Mouse (Mus musculus) layer of hippocampus, adult 11-12 months (tissue): ENCODE data around the gene Dctn3.
A peak's percentile ranks its signal among the peaks of the same experiment; 100 is the strongest.
"Not testable (repeated sequence)": the region's sequence is repeated elsewhere in the genome, so short reads cannot be mapped to it uniquely, and the experiment has no call there.

Source experiments
- DNase-seq: peaks from one replicate; pipeline ENCODE4 v3.0.0; 2022; ENCODE audit warnings: low spot score

The Dctn3 gene

DNA sequence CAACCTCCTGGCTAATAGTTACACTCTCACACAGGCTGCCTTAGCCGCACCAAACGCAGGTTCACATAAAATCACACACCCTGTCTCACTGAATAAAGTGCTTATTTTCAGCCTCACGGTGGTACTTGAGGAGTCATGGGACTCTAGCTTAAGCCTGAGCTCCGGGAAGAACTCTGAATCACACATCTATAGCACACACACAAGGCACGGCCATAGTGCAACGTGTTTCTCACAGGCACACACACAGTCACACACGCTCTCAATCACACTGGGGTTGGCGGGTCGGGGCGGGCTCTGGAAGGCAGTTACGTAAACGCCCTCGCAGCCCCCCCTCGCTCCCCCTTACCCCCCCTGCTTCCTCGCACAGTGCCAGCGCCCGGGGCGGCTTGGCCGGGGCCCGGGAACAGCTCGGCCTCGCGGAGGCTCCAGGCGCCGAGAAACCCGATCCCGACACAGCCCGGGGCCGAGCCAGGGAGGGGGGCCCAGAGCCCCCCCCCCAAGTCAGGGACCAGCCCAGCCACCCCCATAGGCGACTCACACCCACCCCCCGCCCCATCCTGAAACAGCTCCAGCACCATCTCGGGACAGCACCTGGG lies 24.5 kb downstream of the Dctn3 start:
- DNase-seq = not testable (repeated sequence)

- peak; percentile 86 for DNase-seq
These were observed 25.8 kb downstream of the Dctn3 start, which contains the start of gene Cntfr for GRCm38 (mm10) chr4:41696930-41697841. TSS of gene Cntfr (minus strand) at chr4:41697089.

- not testable (repeated sequence) for DNase-seq
These were observed 26.5 kb downstream of the Dctn3 start for GRCm38 (mm10) chr4:41696452-41696851.

GRCm38 (mm10) chr4:41695800-41696199 lies 27.2 kb downstream of the Dctn3 start:
- DNase-seq = not testable (repeated sequence)

DNA sequence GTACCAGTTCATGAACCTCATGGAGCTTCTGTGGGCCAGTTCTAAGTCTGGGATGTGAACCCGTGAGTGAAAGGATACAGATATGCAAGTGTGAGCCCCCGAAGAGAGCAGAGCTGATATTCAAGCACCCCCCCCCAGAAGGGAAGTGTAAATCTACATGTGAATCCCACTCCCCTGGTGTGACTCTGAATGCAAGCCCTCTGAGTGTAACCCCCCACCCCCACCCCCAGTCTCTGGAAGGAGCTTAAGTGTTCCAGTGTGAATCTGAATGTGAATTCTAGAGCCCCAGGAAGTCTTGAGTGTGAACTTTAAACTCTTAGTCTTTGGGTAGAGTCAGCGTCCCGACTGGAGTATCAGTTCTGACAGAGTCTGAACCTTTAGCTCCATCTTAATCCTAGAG lies 29.5 kb downstream of the Dctn3 start:
- not testable (repeated sequence) for DNase-seq

- not testable (repeated sequence) for DNase-seq
These were observed 33.0 kb downstream of the Dctn3 start for GRCm38 (mm10) chr4:41690014-41690413.

DNA sequence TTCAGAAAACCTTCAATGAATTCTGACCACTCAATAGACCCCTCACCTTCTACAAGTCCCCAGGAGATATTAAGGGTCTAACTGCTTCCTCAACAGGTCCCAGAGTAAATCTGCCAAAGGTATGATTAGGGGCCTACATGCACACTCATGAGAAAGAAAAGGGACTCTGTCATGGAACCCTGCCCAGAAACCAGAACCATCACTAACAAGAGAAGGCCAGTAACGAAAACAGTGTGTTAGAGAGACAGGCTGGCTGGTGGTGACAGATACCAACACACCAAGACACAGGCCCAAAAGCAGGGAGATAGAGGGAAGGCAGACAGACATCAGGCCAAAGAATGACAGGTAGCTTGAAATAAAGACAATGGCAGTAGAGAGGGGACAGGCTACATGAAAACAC lies 34.4 kb downstream of the Dctn3 start:
- not testable (repeated sequence) for DNase-seq

GRCm38 (mm10) chr4:41685882-41686492 lies 37.0 kb downstream of the Dctn3 start:
- DNase-seq = not testable (repeated sequence)

DNA sequence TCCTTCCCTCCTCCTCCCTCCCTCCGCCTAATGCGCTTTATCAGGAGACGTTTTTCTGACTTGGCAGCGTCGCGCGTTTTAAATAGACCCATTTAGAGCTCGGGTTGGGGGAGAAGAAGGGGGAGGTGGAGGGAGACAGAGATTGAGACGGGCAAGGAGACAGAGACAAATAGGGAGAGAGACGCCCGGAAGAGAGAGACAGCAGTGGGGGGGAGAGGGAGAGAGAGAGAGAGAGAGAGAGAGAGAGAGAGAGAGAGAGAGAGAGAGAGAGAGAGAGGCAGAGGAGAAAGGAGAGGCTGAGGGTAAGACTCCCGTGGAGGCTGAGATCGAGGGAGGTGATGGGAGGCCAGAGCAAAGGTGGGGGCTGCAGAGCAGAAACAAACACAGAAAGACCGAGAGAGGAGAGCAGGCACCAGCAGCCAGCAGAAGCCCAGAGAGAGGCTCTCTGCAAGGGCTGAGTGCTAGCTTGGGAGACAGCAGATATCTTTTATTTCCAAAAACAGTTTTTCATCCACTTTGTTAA lies 38.0 kb downstream of the Dctn3 start:
- not testable (repeated sequence) for DNase-seq

- DNase-seq = not testable (repeated sequence)
These were observed 38.6 kb downstream of the Dctn3 start for GRCm38 (mm10) chr4:41684131-41684930.

DNA sequence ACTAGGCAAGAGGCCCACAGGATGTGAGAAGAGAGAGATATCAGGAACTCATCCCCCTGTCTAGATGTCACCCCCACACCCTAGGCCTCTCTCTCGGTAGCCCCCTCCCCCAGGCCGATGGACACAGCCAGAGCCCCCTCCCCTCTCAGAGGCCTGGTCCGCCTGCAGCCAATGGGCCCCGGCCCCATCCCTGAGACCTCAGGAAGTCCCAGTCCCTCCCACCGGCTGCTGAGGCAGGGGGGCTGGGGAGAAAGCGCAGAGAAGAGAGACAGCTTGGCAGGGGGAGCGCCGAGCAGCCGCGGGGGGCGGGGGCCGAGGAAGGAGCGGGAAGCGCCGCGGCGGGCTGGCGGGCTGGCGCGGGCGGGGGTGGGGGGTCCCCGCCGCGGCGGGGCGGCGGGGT lies 39.7 kb downstream of the Dctn3 start:
- not testable (repeated sequence) for DNase-seq

DNA sequence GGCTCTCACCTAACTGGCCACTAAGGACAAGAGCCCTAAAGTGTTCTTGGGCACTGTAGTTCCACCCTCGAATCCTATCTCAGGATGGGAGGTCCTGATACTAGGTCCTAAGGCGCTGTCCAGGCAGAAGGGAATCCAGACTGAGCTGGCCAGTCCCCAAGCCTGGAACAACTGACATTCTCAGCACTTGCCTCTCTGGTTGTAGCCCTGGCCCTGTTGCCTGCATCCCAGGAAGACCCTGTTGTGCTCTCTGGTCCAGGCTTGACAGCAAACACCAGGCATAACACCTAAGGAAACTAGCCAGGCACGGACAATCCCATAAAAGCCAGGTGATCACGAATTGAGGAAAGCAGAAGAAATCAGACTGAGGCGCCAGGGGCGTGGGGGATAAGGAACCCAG lies 40.2 kb downstream of the Dctn3 start:
- DNase-seq = no peak

- no peak for DNase-seq
These were observed 41.0 kb downstream of the Dctn3 start for GRCm38 (mm10) chr4:41681947-41682346.

DNA sequence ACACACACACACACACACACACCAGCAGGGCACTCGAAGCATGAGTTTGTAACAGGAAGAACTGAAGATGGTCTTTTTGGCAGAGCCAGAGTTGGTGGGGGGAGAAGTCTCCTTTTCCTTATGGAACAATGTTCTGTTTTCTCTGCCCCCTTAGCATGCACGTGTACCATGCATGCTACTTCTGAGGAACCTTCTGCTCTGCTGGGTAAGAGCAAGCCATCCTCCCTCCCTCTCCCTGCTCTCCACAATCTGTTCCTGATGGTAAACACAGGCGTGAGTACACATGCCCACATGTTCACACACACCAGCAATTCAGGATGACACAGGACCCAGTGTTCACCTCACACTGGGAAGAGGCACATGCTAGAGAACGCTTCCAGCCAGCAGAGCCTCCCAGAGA lies 41.8 kb downstream of the Dctn3 start:
- DNase-seq = no peak

DNA sequence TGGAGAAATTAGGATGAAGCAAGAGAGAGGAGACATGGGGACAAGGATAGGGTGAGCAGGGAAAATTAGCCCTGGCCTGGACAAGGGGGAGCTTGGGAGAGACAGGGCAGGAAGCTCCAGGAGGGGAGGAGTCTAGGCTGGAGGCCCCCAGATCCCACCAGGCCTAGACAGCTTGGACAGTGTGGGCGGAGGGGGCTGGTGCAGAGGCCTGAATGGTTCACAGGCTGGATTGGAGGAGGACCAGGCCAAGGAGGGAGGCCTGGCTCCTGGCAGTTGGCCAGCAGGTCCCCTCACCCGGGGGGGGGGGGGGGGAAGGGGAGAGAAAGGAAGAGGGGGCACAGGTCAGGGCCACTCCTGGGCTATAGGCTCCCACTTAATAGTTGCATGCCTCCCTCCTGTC lies 43.7 kb downstream of the Dctn3 start:
- no peak for DNase-seq

- DNase-seq = no peak
These were observed 44.1 kb downstream of the Dctn3 start for GRCm38 (mm10) chr4:41678863-41679262.

- no peak for DNase-seq
These were observed 45.9 kb downstream of the Dctn3 start for GRCm38 (mm10) chr4:41677006-41677629.

- DNase-seq = no peak
These were observed 46.5 kb downstream of the Dctn3 start for GRCm38 (mm10) chr4:41676248-41677005.

GRCm38 (mm10) chr4:41673186-41673585 lies 49.8 kb downstream of the Dctn3 start:
- no peak for DNase-seq

GRCm38 (mm10) chr4:41672522-41672963 lies 50.4 kb downstream of the Dctn3 start:
- no peak for DNase-seq
